Mouse (Mus musculus) gastrocnemius, postnatal 10 days (tissue): ENCODE data around the gene Apom. TPM values are rescaled to one million over a fixed set of nuclear protein-coding genes. Genes with fewer than 3 reads are reported as not detected.

Experiments used
- DNase-seq: peaks from one replicate; pipeline ENCODE4 v3.0.0; 2021; ENCODE audit warnings: mixed read lengths
- long read RNA-seq, 2 experiments: library from polyadenylated mRNA; stranded (forward); transcript quantifications; one replicate each; pipeline ENCODE4 v2.0.0; 2021
- total RNA-seq, 2 experiments: library from RNA; stranded (reverse); gene quantifications; 2 replicates each; pipeline ENCODE4 v1.2.3; 2021

The Apom gene
- not detected for total RNA-seq
- long read RNA-seq, experiment 1 = 0 reads
- long read RNA-seq, experiment 2 = 0 reads

DNA sequence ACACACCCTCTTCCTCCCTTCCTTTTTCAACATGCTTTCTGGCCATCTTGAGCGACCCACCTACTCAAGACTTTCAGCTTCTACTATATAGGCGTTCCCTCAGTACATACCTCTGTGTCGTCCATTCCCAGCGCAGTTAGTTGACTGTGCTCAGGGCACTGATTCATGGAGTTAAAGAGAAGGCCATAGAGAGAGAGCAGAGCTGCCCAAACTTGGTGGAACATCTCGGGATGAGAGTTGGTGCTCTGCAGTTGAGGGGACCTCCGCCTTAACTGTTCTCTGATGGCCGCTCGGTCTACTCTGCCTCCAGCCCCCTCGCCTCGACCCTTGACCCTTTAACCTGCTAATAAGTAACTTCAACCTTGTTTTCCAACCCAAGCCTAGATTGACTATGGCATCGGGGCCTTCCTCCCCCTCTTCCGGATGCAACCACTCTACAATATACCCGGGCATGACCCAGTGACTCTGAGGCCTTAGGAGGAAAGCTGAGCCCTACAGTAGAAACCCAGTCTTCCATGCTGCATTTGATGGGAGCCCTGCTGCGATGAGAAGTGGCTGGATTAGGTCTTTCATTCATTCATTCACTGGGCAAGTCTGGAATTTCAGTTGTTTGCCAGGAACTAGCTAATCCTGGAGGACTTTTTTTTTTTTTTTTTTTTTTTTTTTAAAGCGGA, at the start of gene Apom:
Apom (minus strand) TSS at position 551 of the 674 bp plus-strand sequence.
- no peak for DNase-seq

DNA sequence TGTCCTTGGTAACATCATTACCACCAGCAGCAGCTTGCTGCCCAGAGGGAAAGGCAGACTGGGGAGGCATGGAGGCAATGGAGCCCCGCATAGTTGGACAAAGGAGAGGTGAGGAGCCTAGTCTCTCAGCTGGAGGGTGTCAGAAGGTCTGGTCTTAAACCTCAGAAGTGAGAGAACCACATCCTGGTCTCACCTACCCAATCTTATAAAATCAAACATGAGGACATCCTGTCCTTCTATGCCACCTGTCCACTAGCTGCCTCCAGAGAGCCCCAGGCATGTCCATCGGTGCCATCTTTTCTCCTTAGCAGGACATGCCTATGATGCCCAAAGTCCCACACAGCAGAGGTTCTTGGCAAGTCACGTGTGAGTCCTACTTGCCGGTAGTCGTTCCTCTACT, 48.2 kb upstream of the Apom start:
- DNase-seq = no peak

GRCm38 (mm10) chr17:35178528-35178927, 46.7 kb upstream of the Apom start:
- peak; percentile 83 for DNase-seq

DNA sequence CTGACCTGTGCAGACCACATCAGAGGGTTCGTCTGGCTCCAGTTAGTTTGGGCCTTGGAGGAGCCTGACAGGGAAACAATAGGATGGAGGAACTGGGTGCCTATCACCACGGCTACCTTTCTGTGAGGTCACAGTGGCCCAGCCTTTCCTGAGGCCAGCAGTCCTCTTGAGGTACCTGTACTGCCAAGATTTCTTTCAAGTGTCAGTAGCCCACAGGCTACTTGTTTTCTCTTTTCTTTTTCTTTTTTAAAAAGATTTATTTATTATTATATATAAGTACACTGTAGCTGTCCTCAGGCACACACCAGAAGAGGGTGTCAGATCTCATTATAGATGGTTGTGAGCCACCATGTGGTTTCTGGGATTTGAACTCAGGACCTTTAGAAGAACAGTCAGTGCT, 44.1 kb upstream of the Apom start, which contains the start of gene Aif1:
Aif1 (minus strand) TSS at position 101 of the 400 bp plus-strand sequence.
- DNase-seq = no peak

DNA sequence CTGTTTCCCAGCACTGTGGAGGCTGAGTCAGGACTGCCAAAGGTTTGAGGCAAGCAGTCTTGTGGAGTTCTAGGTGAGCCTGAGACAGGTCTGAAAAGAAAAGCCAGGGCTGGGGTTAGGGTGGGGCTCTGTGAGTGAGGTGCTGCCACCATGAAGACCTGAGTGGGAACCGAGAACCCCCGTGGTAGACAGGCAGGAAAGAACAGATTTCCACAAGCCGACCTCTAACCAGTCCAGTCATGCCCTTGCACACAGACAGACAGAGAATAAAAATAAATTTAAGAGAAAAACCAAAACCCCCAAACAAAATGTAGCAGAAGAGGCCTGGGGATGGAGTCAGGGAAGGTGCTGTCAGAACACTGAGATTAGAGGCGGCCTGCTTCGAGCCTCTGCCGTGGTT, 43.5 kb upstream of the Apom start:
- DNase-seq = no peak

DNA sequence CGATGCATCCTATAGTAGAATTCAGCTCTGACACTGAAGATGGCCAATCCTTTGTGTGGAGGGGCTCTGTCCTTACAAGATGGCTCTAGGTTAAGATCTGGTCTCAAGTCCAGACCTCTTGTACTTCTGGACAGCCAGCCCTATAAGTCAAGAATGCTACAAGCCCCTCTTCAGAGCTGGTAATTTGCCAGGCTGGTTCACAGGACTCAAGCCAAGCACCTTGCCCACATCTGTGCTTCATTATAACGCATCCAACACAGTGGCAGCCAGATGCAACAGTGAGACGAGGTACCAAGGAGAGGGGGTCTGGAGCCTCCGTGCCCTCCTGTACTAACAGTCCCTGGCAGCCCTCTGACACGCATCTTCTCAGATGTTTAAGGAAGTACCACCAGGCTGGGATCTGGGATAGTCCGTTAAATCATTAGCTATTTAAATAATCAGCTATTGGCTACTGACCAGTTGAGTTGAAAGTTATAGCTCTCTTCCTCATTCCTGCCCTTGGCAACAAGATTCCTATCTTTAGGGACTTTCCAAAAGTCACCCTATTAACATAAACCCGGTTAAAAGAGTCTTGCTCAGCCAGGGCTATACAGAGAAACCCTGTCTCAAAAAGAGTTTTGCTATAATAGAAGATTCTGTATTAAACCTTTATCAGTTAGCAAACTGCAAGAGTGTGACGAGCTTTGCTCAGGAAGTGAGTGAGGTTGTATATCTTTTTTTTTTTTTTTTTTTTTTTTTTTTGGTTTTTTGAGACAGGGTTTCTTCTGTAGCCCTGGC, 42.5 kb upstream of the Apom start:
- no peak for DNase-seq

DNA sequence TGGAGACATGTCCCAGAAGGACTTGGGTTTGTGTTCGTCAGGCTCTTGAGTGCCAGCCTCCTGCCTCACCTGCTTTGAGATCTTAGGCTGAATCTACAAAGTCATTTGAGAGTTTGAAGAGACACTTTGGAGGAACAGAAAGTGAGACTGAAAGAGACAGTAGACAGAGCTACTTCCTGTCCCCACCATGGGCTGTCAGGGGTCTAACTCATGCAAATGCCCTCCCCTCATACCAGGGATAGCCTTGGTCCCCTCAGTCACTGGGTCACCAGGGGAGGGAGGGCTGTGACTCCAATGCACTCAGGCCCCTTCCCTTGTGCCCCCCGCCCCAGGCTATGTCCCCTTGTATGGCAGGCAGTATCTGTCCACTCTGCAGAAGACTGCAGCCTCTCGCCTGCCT, 41.5 kb upstream of the Apom start:
- no peak for DNase-seq

- DNase-seq = no peak
Observed at GRCm38 (mm10) chr17:35172445-35173234, 40.8 kb upstream of the Apom start.

GRCm38 (mm10) chr17:35168541-35169207, 36.8 kb upstream of the Apom start:
- DNase-seq = no peak

GRCm38 (mm10) chr17:35167794-35168193, 35.9 kb upstream of the Apom start:
- no peak for DNase-seq

DNA sequence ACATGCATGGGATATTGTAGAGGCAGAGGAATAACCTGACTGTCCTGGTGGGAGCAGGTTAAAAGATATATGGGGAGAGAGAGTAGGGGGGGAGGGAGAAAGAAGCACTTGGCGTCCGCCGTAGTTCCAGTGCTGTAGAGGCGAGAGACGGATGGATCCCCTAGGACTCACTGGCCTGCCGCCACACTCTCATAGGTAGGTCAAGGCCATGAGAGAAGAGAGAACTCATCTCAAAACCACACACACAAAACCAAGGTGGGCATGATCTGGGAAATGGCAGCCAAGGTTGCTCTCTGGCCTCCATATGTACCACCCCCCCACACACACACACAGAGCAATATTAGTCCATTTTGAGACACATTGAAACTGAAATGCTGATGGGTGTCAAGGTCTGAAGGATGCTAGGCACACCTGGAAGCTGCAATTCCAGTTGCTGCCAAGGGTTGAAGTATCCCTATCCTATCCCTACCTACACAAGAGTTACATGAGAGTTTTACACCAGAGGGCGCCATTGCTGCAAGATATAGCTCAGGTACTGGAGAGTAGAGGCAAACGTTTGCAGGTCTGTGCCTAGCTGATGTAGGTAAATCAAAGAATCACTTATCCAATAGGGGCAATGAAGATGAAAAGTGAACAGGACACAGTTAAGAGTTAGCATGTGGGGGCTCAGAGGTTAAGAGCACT, 34.6 kb upstream of the Apom start:
- no peak for DNase-seq

DNA sequence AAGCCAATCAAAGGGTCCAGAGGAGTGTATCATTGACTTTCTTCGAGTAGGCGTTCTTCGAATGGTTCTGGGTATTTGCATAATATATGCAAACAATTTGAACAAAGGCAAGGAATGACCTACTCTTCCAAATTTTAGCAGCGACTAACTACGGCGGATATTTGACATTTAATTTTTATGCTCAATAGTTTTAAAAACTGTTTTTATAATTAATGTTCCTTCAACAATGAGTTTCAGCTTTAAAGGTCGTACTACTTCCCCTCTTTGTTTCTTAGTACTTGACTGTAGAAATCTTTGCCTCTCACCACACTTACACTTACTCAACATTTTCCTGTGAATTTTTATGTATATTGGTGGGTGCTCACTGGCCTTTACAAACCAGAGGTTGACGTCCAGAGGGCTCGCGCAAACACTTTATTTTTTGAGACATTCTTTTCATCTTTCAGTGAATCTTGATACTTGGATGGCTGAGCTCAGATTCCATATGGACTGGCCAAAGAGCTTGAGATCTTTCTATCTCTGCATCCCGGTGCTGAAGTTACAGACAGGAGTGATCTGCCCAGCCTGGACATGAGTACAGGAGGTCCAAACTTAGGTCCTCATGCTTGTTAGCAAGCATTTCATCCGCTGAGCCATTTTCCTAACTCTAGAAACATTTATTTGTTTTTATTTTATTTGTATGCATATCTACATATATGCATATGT, 33.8 kb upstream of the Apom start:
- DNase-seq = no peak

DNA sequence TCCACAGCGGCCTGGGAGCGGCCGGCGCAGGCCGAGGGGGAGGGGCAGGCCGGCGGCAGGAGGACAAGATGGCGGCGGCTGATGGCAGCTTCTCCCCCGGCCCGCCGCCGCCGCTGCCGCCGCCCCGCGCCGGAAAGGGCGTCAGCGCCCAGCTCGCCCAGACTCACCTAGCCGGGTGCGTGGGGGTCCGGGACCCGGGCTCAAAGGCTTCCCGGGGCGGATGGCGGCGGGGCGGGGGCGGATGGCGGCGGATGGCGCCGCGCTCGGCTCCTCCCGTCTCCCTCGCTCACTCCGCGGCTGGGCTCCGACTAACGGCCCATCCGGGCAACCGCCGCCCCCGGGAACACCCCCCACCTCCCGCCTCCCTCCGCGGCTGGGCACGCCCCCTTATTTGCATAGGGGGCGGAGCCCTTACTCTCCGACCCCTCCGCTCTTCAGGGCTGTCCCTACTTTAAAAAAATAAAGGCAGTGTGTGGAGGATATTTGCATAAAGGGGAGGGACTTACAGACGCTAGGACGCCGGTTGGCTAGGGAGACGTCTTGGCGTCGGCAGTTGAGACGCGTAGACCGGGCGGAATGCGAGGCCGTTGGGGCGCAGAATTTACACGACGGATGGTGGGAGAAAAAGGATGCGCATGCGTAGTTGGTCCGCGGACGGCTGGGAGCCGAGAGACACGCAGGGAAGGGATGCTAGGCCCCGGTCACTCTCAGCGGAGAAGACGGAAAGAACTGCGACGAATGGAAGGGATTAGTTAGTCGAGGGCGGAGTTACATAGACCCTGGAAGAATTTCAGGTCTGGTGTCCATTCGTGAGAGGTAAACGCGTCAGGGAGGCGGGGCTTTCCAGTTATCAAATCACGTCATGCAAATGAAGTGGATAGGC, 33.0 kb upstream of the Apom start, which contains the start of gene Prrc2a:
Prrc2a (minus strand) TSS at position 330 of the 883 bp plus-strand sequence.
- peak; percentile 96 for DNase-seq

DNA sequence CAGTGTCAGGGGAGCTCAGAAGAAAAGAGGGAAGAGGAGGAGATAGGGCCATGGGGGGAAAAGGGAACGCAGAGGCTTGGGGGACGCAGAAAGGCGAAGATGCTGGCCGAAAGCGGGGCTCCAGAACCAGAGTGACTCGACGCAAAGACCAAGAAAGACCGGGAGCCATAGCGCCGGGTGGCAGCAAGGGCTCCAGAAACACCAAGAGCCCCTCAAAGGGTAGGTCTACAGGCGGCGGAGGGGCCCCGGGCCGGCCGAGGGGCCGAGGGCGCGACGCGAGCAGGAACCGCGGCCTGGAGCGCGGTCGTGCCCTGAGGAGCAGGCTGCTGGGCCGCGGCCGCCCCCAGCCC, 32.3 kb upstream of the Apom start:
- DNase-seq = no peak

DNA sequence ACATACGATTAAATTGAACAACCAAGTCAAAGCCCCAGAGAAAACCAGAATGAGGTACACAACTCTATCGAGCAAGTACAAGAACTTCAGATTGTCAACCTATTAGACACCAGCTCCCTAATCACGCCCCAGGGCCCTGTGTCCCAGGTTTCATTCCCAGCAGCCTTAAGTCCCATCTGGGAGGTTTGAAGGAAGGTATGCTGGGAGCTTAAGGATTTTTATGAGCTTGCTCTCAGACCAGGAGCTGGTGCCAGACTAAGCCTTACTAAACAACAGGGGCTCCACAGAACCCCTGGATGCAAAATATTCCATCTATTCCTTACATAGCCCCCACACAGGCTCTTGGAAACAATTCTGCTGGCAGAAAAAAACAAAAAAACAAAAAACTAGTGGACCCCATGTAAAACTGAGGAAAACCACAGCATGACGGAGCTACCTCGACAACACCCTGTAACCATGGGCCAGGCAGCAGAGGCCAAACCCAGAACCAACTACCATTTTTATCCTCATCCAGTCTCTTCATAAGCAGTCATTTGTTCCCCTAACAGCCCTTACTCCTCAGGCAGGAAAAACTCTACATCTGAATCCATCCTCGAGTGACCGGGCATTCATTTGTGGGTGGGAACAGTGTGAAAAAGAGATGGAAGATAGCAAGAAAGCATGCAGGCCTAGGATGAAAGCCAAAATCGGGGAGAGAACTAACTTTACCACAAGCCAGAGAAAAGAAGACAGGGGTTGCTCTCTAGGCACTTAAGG, 31.7 kb upstream of the Apom start:
- no peak for DNase-seq

- no peak for DNase-seq
Observed at GRCm38 (mm10) chr17:35162730-35163129, 30.9 kb upstream of the Apom start.

- no peak for DNase-seq
Observed at GRCm38 (mm10) chr17:35162121-35162520, 30.3 kb upstream of the Apom start.

GRCm38 (mm10) chr17:35161421-35161820, 29.6 kb upstream of the Apom start:
- no peak for DNase-seq

- DNase-seq = no peak
Observed at GRCm38 (mm10) chr17:35159638-35160037, 27.8 kb upstream of the Apom start.
